8 mouse cellular contexts compared by ENCODE assay signal in genomic region chr16:10786288-10786687, GRCm38 (mm10). TPM values are rescaled to one million over a fixed set of nuclear protein-coding genes. Genes with fewer than 3 reads are reported as not detected.
DNase-seq lines count a peak whose midpoint lies in the region; ATAC-seq lines count a peak whose summit lies in the region.

No protein-coding gene starts in this region.

- 3% methylated on average over 9 of the region's 9 CpGs for WGBS in hindbrain, embryonic 14.5 days

- peak overlapping the region; percentile 85 for H3K27ac ChIP-seq in hindbrain, embryonic 14.5 days

- peaks cover 22% of the 10 kb centered on the region for H3K27me3 ChIP-seq in hindbrain, embryonic 14.5 days (ENCODE audit: control insufficient read depth, insufficient read depth, low read length)

- peak; percentile 39 for ATAC-seq in hindbrain, embryonic 14.5 days (ENCODE audit: low FRiP score)

- peak overlapping the region; percentile 72 for H3K9ac ChIP-seq in hindbrain, embryonic 14.5 days

- H3K4me1 ChIP-seq in hindbrain, embryonic 14.5 days (replicated peaks; ENCODE audit: control insufficient read depth, insufficient read depth, low read length), result peaks cover 28% of the 10 kb centered on the region

- DNase-seq in T-cell, adult 2 months (ENCODE audit: low spot score), result peak; percentile 87
- peak; percentile 85 to 90 for DNase-seq in cerebellum, postnatal 25 days
- DNase-seq in frontal cortex, postnatal 25 days (ENCODE audit: low spot score in 2 of 2), result peak; percentile 64 to 69
- DNase-seq in hindbrain, embryonic 14.5 days (ENCODE audit: low spot score), result peak; percentile 90
- peak; percentile 70 to 74 for DNase-seq in layer of hippocampus, postnatal 36 days
- DNase-seq in lung, postnatal 36 days, result peak; percentile 95
- peak; percentile 92 for DNase-seq in retina, postnatal 1 day
- DNase-seq in urinary bladder, adult 2 months (ENCODE audit: low spot score), result peak; percentile 43

- H3K4me3 ChIP-seq in hindbrain, embryonic 14.5 days (replicated peaks; ENCODE audit: low read length), result peak overlapping the region; percentile 49

- H3K36me3 ChIP-seq in hindbrain, embryonic 14.5 days (replicated peaks; ENCODE audit: control insufficient read depth, insufficient read depth), result no peaks in the 10 kb centered on the region

- peak overlapping the region; percentile 97 for H3K4me2 ChIP-seq in hindbrain, embryonic 14.5 days (replicated peaks)

- H3K9me3 ChIP-seq in hindbrain, embryonic 14.5 days (ENCODE audit: control insufficient read depth, low read length), result no peaks in the 10 kb centered on the region

RNA-seq across cellular contexts. Expression of gene Socs1, which starts 1.0 kb away (rescaled TPM):
- polyA plus RNA-seq in hindbrain, embryonic 14.5 days (2014; fragmentation: Nextera tagmentation; extraction: Ambion mirVana), result 3.7 and 4.6 TPM in 2 replicates
- under 1 TPM; 0.42 to 0.66 TPM for total RNA-seq in layer of hippocampus, postnatal 36 days (2021)
- polyA plus RNA-seq in urinary bladder, adult 2 months (2012; rRNA removed), result 3.9 TPM in 2 replicates

RNA-seq across cellular contexts. Expression of gene Tnp2, which starts 2.2 kb away (rescaled TPM):
- not detected in 2 replicates for polyA plus RNA-seq in hindbrain, embryonic 14.5 days (2014; fragmentation: Nextera tagmentation; extraction: Ambion mirVana)
- not detected for total RNA-seq in layer of hippocampus, postnatal 36 days (2021)
- not detected in 2 replicates for polyA plus RNA-seq in urinary bladder, adult 2 months (2012; rRNA removed)

RNA-seq across cellular contexts. Expression of gene Prm3, which starts 4.4 kb away (rescaled TPM):
- not detected in 2 replicates for polyA plus RNA-seq in hindbrain, embryonic 14.5 days (2014; fragmentation: Nextera tagmentation; extraction: Ambion mirVana)
- total RNA-seq in layer of hippocampus, postnatal 36 days (2021), result not detected
- polyA plus RNA-seq in urinary bladder, adult 2 months (2012; rRNA removed), result not detected in 2 replicates

RNA-seq across cellular contexts. Expression of gene Prm2, which starts 9.6 kb away (rescaled TPM):
- polyA plus RNA-seq in hindbrain, embryonic 14.5 days (2014; fragmentation: Nextera tagmentation; extraction: Ambion mirVana), result not detected in 2 replicates
- not detected for total RNA-seq in layer of hippocampus, postnatal 36 days (2021)
- polyA plus RNA-seq in urinary bladder, adult 2 months (2012; rRNA removed), result not detected in 2 replicates

RNA-seq across cellular contexts. Expression of gene Prm1, which starts 19.4 kb away (rescaled TPM):
- polyA plus RNA-seq in hindbrain, embryonic 14.5 days (2014; fragmentation: Nextera tagmentation; extraction: Ambion mirVana), result 0.96 TPM in 1 of 2 replicates, not detected in the other
- total RNA-seq in layer of hippocampus, postnatal 36 days (2021), result not detected
- not detected in 2 replicates for polyA plus RNA-seq in urinary bladder, adult 2 months (2012; rRNA removed)

Comparison
In these comparisons a context has a peak if more than half of its experiments do, and no peak if none do; other contexts are left out.
1. Peak in every context shown above with its lines: DNase-seq, ATAC-seq, H3K4me3 ChIP-seq and H3K27ac ChIP-seq.
2. DNase-seq: peak in every context shown above with its lines; median percentile 95 in lung, postnatal 36 days; 92 in retina, postnatal 1 day; 90 in hindbrain, embryonic 14.5 days; 88 in cerebellum, postnatal 25 days; 87 in T-cell, adult 2 months; 72 in layer of hippocampus, postnatal 36 days; 66 in frontal cortex, postnatal 25 days; 43 in urinary bladder, adult 2 months.